Mouse (Mus musculus): ENCODE results near the gene Rplp2.

GRCm38 (mm10) chr7:141460001-141460390 lies 12.8 kb downstream of the Rplp2 start:
- TF ChIP-seq CTCF (IDR thresholded peaks at IDR 0.05; ENCODE audit: borderline replicate concordance, extremely low read depth, insufficient read depth, insufficient read length), result no peak
- TF ChIP-seq POLR2A (IDR thresholded peaks at IDR 0.05; ENCODE audit: borderline replicate concordance, extremely low read depth, insufficient read depth, insufficient read length, poor library complexity, severe bottlenecking), result no peak
